16 mouse cellular contexts compared by ENCODE assay signal in the genomic region with DNA sequence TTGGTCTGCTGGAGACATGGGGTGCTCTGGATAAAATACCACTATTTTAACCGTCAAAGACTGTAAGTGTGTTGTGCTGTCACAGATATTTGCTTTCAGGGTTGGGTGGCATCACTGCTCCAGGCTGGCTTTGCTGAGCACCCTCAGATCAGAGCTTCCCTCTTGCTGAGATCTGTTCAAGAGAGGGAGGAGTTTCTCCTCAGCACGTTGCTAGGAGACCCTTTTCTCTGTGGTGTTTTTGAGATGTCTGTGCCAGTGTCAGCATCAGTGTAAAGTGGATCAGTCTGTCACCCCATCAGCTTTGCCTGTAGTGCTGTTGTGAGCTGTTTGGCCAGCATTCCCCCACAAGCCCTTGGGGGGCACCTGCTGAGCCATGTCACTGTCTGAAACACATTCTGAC.
DNase-seq lines count a peak whose midpoint lies in the region; ATAC-seq and TF ChIP-seq lines count a peak whose summit lies in the region.
"Had no signal": no experiment of that assay in that cellular context is flagged by ENCODE, and none has a peak within 500 bp of the region (broad histone marks: within the 10 kb centered on the region; RNA-seq: fewer than 3 reads in every experiment).

No protein-coding gene starts in this region.

- no peaks in the 10 kb centered on the region for H3K27me3 ChIP-seq in forebrain, embryonic 14.5 days (replicated peaks; ENCODE audit: control insufficient read depth, insufficient read depth, low read length)
- H3K27me3 ChIP-seq in forebrain, embryonic 10.5 days (ENCODE audit: poor library complexity, severe bottlenecking), result no peaks in the 10 kb centered on the region
- H3K27me3 ChIP-seq: kidney, embryonic 15.5 days had no signal

- H3K9me3 ChIP-seq in forebrain, embryonic 14.5 days (replicated peaks; ENCODE audit: control insufficient read depth, low read length), result no peaks in the 10 kb centered on the region
- H3K9me3 ChIP-seq in forebrain, embryonic 10.5 days, result no peaks in the 10 kb centered on the region
- H3K9me3 ChIP-seq: embryonic facial prominence, embryonic 10.5 days; kidney, embryonic 15.5 days had no signal

- H3K4me1 ChIP-seq in forebrain, embryonic 14.5 days (ENCODE audit: control insufficient read depth, insufficient read depth, low read length), result no peaks in the 10 kb centered on the region
- no peaks in the 10 kb centered on the region for H3K4me1 ChIP-seq in forebrain, embryonic 10.5 days
- H3K4me1 ChIP-seq: embryonic facial prominence, embryonic 10.5 days; kidney, embryonic 15.5 days had no signal

- 44% methylated on average over 2 of the region's 2 CpGs for WGBS in forebrain, embryonic 14.5 days
- WGBS in forebrain, embryonic 10.5 days, result 55% methylated on average over 2 of the region's 2 CpGs

- H3K36me3 ChIP-seq in forebrain, embryonic 14.5 days (ENCODE audit: control insufficient read depth, insufficient read depth, low read length), result no peaks in the 10 kb centered on the region
- no peaks in the 10 kb centered on the region for H3K36me3 ChIP-seq in forebrain, embryonic 10.5 days (replicated peaks)
- H3K36me3 ChIP-seq: embryonic facial prominence, embryonic 10.5 days; kidney, embryonic 15.5 days had no signal

- no peak overlapping the region for H3K4me2 ChIP-seq in forebrain, embryonic 14.5 days (ENCODE audit: low read length)
- H3K4me2 ChIP-seq: heart, embryonic 11.5 days; kidney, embryonic 15.5 days had no signal

- H3K4me3 ChIP-seq in forebrain, embryonic 14.5 days (ENCODE audit: low read depth, low read length), result no peak overlapping the region
- no peak overlapping the region for H3K4me3 ChIP-seq in forebrain, embryonic 10.5 days
- H3K4me3 ChIP-seq in layer of hippocampus, adult 2 months, result no peak overlapping the region
- H3K4me3 ChIP-seq: embryonic facial prominence, embryonic 10.5 days; kidney, embryonic 15.5 days had no signal

- peak overlapping the region; percentile 46; the same call in 1 of the 2 replicates for H3K27ac ChIP-seq in forebrain, embryonic 14.5 days (ENCODE audit: low read depth, low read length)
- H3K27ac ChIP-seq in forebrain, embryonic 10.5 days, result no peak overlapping the region
- H3K27ac ChIP-seq in layer of hippocampus, adult 2 months, result 0 out of 2 replicates have a peak overlapping the region, but pooled peaks have one; percentile 10
- H3K27ac ChIP-seq: embryonic facial prominence, embryonic 10.5 days; kidney, embryonic 15.5 days had no signal

- DNase-seq in forebrain, embryonic 14.5 days (ENCODE audit: low spot score), result peak; percentile 60
- DNase-seq in forebrain, embryonic 10.5 days (ENCODE audit: extremely low spot score, low spot score), result no peak
- peak in 1 of 2 experiments; percentile 44 for DNase-seq in layer of hippocampus, adult 2 months (ENCODE audit: low spot score in 2 of 2)
- no peak for DNase-seq in layer of hippocampus, postnatal 25 days (ENCODE audit: extremely low spot score in 1 of 2, low spot score in 1 of 2)
- peak; percentile 8 for DNase-seq in right cerebral cortex, postnatal 4 days
- DNase-seq in right cerebral cortex, postnatal 14 days, result no peak
- DNase-seq in telencephalon, adult 2 months (ENCODE audit: low read depth, low spot score), result peak; percentile 19
- no peak for DNase-seq in testis, postnatal 14 days (ENCODE audit: low spot score)
- DNase-seq: cerebellum, adult 11-12 months; lung, adult 18-20 months; lung, postnatal 36 days; thymus, adult 18-20 months had no signal

- ATAC-seq in forebrain, embryonic 14.5 days, result peak; percentile 52; the same call in 1 of the 2 replicates
- ATAC-seq: intestine, embryonic 16.5 days had no signal

- no peak overlapping the region for H3K9ac ChIP-seq in forebrain, embryonic 14.5 days (ENCODE audit: low read length)
- H3K9ac ChIP-seq: kidney, embryonic 15.5 days had no signal

- no peak for TF ChIP-seq CTCF in layer of hippocampus, adult 2 months (conservative IDR thresholded peaks at IDR 0.05)

Comparison
In these comparisons a context has a peak if more than half of its experiments do, and no peak if none do; other contexts are left out.
1. DNase-seq: peak in forebrain, embryonic 14.5 days (single experiment), right cerebral cortex, postnatal 4 days (single experiment) and telencephalon, adult 2 months (single experiment); none in forebrain, embryonic 10.5 days (single experiment), layer of hippocampus, postnatal 25 days (0 of 2), right cerebral cortex, postnatal 14 days (single experiment) and testis, postnatal 14 days (single experiment).